Mouse (Mus musculus) intestine, embryonic 15.5 days (tissue): ENCODE measurements around the gene Nmur1. TPM values are rescaled to one million over a fixed set of nuclear protein-coding genes. Genes with fewer than 3 reads are reported as not detected.

Experiments
- ATAC-seq: fragments of 200-750 bp; cut with Nextera tagmentation; 2 replicates; pipeline ENCODE4 v1.8.0; 2017; ENCODE audit warnings: moderate TSS enrichment, moderate library complexity
- H3K27ac ChIP-seq: fragments of 300-500 bp; sonication (generic); 2 replicates; pipeline ENCODE4 v1.5.1; 2015; ENCODE audit warnings: mild to moderate bottlenecking, inconsistent platforms
- H3K27me3 ChIP-seq: fragments of 300-500 bp; sonication (generic); replicated peaks from 2 replicates; pipeline ENCODE4 v1.6.1; 2015; ENCODE audit warnings: inconsistent platforms
- H3K36me3 ChIP-seq: fragments of 300-500 bp; sonication (generic); 2 replicates; pipeline ENCODE4 v1.6.1; 2015; ENCODE audit warnings: inconsistent platforms
- H3K4me1 ChIP-seq: fragments of 300-500 bp; sonication (generic); replicated peaks from 2 replicates; pipeline ENCODE4 v1.6.1; 2015; ENCODE audit warnings: inconsistent platforms
- H3K4me2 ChIP-seq: fragments of 300-500 bp; sonication (generic); replicated peaks from 2 replicates; pipeline ENCODE4 v1.6.1; 2015; ENCODE audit warnings: mild to moderate bottlenecking, inconsistent platforms
- H3K4me3 ChIP-seq: fragments of 300-500 bp; sonication (generic); replicated peaks from 2 replicates; pipeline ENCODE4 v1.5.1; 2015; ENCODE audit warnings: inconsistent platforms
- H3K9ac ChIP-seq: fragments of 300-500 bp; sonication (generic); 2 replicates; pipeline ENCODE4 v1.6.1; 2015; ENCODE audit warnings: inconsistent platforms
- H3K9me3 ChIP-seq: fragments of 300-500 bp; sonication (generic); 2 replicates; pipeline ENCODE4 v1.6.1; 2016; ENCODE audit warnings: inconsistent platforms
- WGBS: fragments of 180-500 bp; shearing (Covaris S2); methylation state at CpG from one replicate; pipeline ENCODE4 v1.1.7; 2015; 5-methylcytosine and 5-hydroxymethylcytosine counted together
- polyA plus RNA-seq: library from polyadenylated mRNA; unstranded; fragments of >200 nt; fragmentation: Nextera tagmentation; extraction: Ambion mirVana; gene quantifications from 2 replicates; pipeline ENCODE4 v1.2.1, GENCODE M21; 2015

The Nmur1 gene
- polyA plus RNA-seq, 1 experiment from 2014 or later, result 0.36 TPM

GRCm38 (mm10) chr1:86452713-86453112 lies 26.7 kb upstream of the Nmur1 start:
- Histone ChIP-seq H3K27me3 (no peaks in the 10 kb centered on the region), H3K9me3 (no peaks in the 10 kb centered on the region), H3K27ac (no peak overlapping the region), H3K4me3 (no peak overlapping the region), H3K9ac (no peak overlapping the region), H3K4me2 (no peak overlapping the region), H3K36me3 (no peaks in the 10 kb centered on the region), H3K4me1 (peaks cover 9% of the 10 kb centered on the region)
- no peak for ATAC-seq
- 64% methylated on average over 5 of the region's 5 CpGs for WGBS

- 0 out of 2 replicates have a peak overlapping the region, but pooled peaks have one; percentile 13 for H3K27ac ChIP-seq
- no peak overlapping the region for H3K4me3 ChIP-seq
- WGBS, result 36% methylated on average over 6 of the region's 6 CpGs
- peak; percentile 46 for ATAC-seq
- H3K4me2 ChIP-seq, result no peak overlapping the region
- peaks cover 23% of the 10 kb centered on the region for H3K4me1 ChIP-seq
- H3K27me3 ChIP-seq, result no peaks in the 10 kb centered on the region
- no peak overlapping the region for H3K9ac ChIP-seq
- H3K9me3 ChIP-seq, result no peaks in the 10 kb centered on the region
- H3K36me3 ChIP-seq, result no peaks in the 10 kb centered on the region
These were observed 23.9 kb upstream of the Nmur1 start for GRCm38 (mm10) chr1:86449966-86450365.

GRCm38 (mm10) chr1:86448272-86448671 lies 22.2 kb upstream of the Nmur1 start:
- Histone ChIP-seq H3K9ac (0 out of 2 replicates have a peak overlapping the region, but pooled peaks have one; percentile 20), H3K27ac (peak overlapping the region; percentile 89), H3K36me3 (no peaks in the 10 kb centered on the region), H3K4me1 (peaks cover 33% of the 10 kb centered on the region), H3K9me3 (no peaks in the 10 kb centered on the region), H3K4me2 (peak overlapping the region; percentile 46), H3K4me3 (no peak overlapping the region), H3K27me3 (no peaks in the 10 kb centered on the region)
- ATAC-seq, result peak; percentile 34
- WGBS, result 17% methylated on average over 4 of the region's 4 CpGs

- Histone ChIP-seq H3K9me3 (no peaks in the 10 kb centered on the region), H3K27me3 (no peaks in the 10 kb centered on the region), H3K4me2 (peak overlapping the region; percentile 46), H3K36me3 (no peaks in the 10 kb centered on the region), H3K4me1 (peaks cover 39% of the 10 kb centered on the region), H3K4me3 (no peak overlapping the region), H3K9ac (0 out of 2 replicates have a peak overlapping the region, but pooled peaks have one; percentile 20), H3K27ac (peak overlapping the region; percentile 89)
- peak; percentile 80 for ATAC-seq
- 26% methylated on average over 13 of the region's 13 CpGs for WGBS
These were observed 21.7 kb upstream of the Nmur1 start for GRCm38 (mm10) chr1:86447596-86448171.

GRCm38 (mm10) chr1:86443386-86444172 lies 17.6 kb upstream of the Nmur1 start:
- no peaks in the 10 kb centered on the region for H3K36me3 ChIP-seq
- H3K4me1 ChIP-seq, result peaks cover 46% of the 10 kb centered on the region
- no peak for ATAC-seq
- 51% methylated on average over 8 of the region's 8 CpGs for WGBS
- no peaks in the 10 kb centered on the region for H3K27me3 ChIP-seq
- no peak overlapping the region for H3K4me3 ChIP-seq
- H3K27ac ChIP-seq, result peak overlapping the region; percentile 99
- H3K9ac ChIP-seq, result peak overlapping the region; percentile 82
- H3K4me2 ChIP-seq, result peak overlapping the region; percentile 92
- H3K9me3 ChIP-seq, result no peaks in the 10 kb centered on the region

- no peaks in the 10 kb centered on the region for H3K27me3 ChIP-seq
- peak overlapping the region; percentile 48 for H3K4me3 ChIP-seq
- peaks cover 43% of the 10 kb centered on the region for H3K4me1 ChIP-seq
- H3K27ac ChIP-seq, result peak overlapping the region; percentile 99
- WGBS, result 3% methylated on average over 24 of the region's 24 CpGs
- peak; percentile 20 for ATAC-seq
- no peaks in the 10 kb centered on the region for H3K36me3 ChIP-seq
- peak overlapping the region; percentile 92 for H3K4me2 ChIP-seq
- H3K9me3 ChIP-seq, result no peaks in the 10 kb centered on the region
- peak overlapping the region; percentile 82 for H3K9ac ChIP-seq
These were observed 16.8 kb upstream of the Nmur1 start for GRCm38 (mm10) chr1:86442832-86443231.

- no peaks in the 10 kb centered on the region for H3K36me3 ChIP-seq
- peak overlapping the region; percentile 99 for H3K27ac ChIP-seq
- H3K27me3 ChIP-seq, result no peaks in the 10 kb centered on the region
- peaks cover 43% of the 10 kb centered on the region for H3K4me1 ChIP-seq
- peak overlapping the region; percentile 82 for H3K9ac ChIP-seq
- under 1% methylated on average over 81 of the region's 81 CpGs for WGBS
- peak overlapping the region; percentile 92 for H3K4me2 ChIP-seq
- H3K4me3 ChIP-seq, result peak overlapping the region; percentile 48
- peak; percentile 65 for ATAC-seq
- H3K9me3 ChIP-seq, result no peaks in the 10 kb centered on the region
These were observed 16.2 kb upstream of the Nmur1 start for GRCm38 (mm10) chr1:86441980-86442831.

- Histone ChIP-seq H3K36me3 (no peaks in the 10 kb centered on the region), H3K9me3 (no peaks in the 10 kb centered on the region), H3K4me3 (peak overlapping the region; percentile 48), H3K4me2 (peak overlapping the region; percentile 92), H3K9ac (peak overlapping the region; percentile 82), H3K27me3 (no peaks in the 10 kb centered on the region), H3K4me1 (peaks cover 42% of the 10 kb centered on the region), H3K27ac (peak overlapping the region; percentile 99)
- 2% methylated on average over 5 of the region's 5 CpGs for WGBS
- no peak for ATAC-seq
These were observed 15.6 kb upstream of the Nmur1 start for GRCm38 (mm10) chr1:86441724-86441979.

GRCm38 (mm10) chr1:86440887-86441723 lies 15.1 kb upstream of the Nmur1 start:
- Histone ChIP-seq H3K36me3 (no peaks in the 10 kb centered on the region), H3K27ac (peak overlapping the region; percentile 99), H3K9me3 (no peaks in the 10 kb centered on the region), H3K27me3 (no peaks in the 10 kb centered on the region), H3K4me3 (peak overlapping the region; percentile 48), H3K9ac (peak overlapping the region; percentile 82), H3K4me1 (peaks cover 40% of the 10 kb centered on the region), H3K4me2 (peak overlapping the region; percentile 92)
- WGBS, result under 1% methylated on average over 29 of the region's 29 CpGs
- ATAC-seq, result peak; percentile 41

GRCm38 (mm10) chr1:86440171-86440886 lies 14.3 kb upstream of the Nmur1 start:
- H3K4me1 ChIP-seq, result peaks cover 44% of the 10 kb centered on the region
- H3K4me2 ChIP-seq, result peak overlapping the region; percentile 92

More at GRCm38 (mm10) chr1:86440171-86440886, 14.3 kb upstream of the Nmur1 start:
- Histone ChIP-seq H3K36me3 (no peaks in the 10 kb centered on the region), H3K27ac (peak overlapping the region; percentile 99), H3K9ac (peak overlapping the region; percentile 38), H3K27me3 (no peaks in the 10 kb centered on the region), H3K4me3 (peak overlapping the region; percentile 48), H3K9me3 (no peaks in the 10 kb centered on the region)
- 7% methylated on average over 18 of the region's 18 CpGs for WGBS
- ATAC-seq, result peak; percentile 75
